Mouse (Mus musculus): ENCODE measurements around the gene Vgll4.
"Not testable (repeated sequence)": the region's sequence is repeated elsewhere in the genome, so short reads cannot be mapped to it uniquely, and the experiment has no call there.

The Vgll4 gene

GRCm38 (mm10) chr6:114936941-114937313 lies 32.9 kb downstream of the Vgll4 start:
- DNase-seq (ENCODE audit: low spot score), result no peak

GRCm38 (mm10) chr6:114936297-114936940 lies 33.4 kb downstream of the Vgll4 start:
- DNase-seq (ENCODE audit: low spot score), result no peak

- no peak for DNase-seq (ENCODE audit: low spot score)
Measured at GRCm38 (mm10) chr6:114935362-114935761, 34.4 kb downstream of the Vgll4 start.

GRCm38 (mm10) chr6:114934045-114934444 lies 35.7 kb downstream of the Vgll4 start:
- DNase-seq (ENCODE audit: low spot score), result no peak

GRCm38 (mm10) chr6:114932991-114933392 lies 36.8 kb downstream of the Vgll4 start:
- no peak for DNase-seq (ENCODE audit: low spot score)

GRCm38 (mm10) chr6:114932116-114932500 lies 37.7 kb downstream of the Vgll4 start:
- no peak for DNase-seq (ENCODE audit: low spot score)

GRCm38 (mm10) chr6:114931212-114932115 lies 38.3 kb downstream of the Vgll4 start:
- no peak for DNase-seq (ENCODE audit: low spot score)

- DNase-seq (ENCODE audit: low spot score), result no peak
Measured at GRCm38 (mm10) chr6:114930646-114931045, 39.1 kb downstream of the Vgll4 start.

GRCm38 (mm10) chr6:114930038-114930591 lies 39.7 kb downstream of the Vgll4 start:
- DNase-seq (ENCODE audit: low spot score), result no peak

- DNase-seq (ENCODE audit: low spot score), result no peak
Measured at GRCm38 (mm10) chr6:114929346-114929745, 40.4 kb downstream of the Vgll4 start.

GRCm38 (mm10) chr6:114928462-114928861 lies 41.3 kb downstream of the Vgll4 start:
- DNase-seq (ENCODE audit: low spot score), result peak; percentile 80

- no peak for DNase-seq (ENCODE audit: low spot score)
Measured at GRCm38 (mm10) chr6:114927400-114927799, 42.4 kb downstream of the Vgll4 start.

GRCm38 (mm10) chr6:114926369-114927157 lies 43.2 kb downstream of the Vgll4 start:
- DNase-seq (ENCODE audit: low spot score), result peak; percentile 72

- DNase-seq (ENCODE audit: low spot score), result no peak
Measured at GRCm38 (mm10) chr6:114925196-114925595, 44.6 kb downstream of the Vgll4 start.

- not testable (repeated sequence) for DNase-seq (ENCODE audit: low spot score)
Measured at GRCm38 (mm10) chr6:114922355-114923096, 47.3 kb downstream of the Vgll4 start.

- DNase-seq (ENCODE audit: low spot score), result peak; percentile 83
Measured at GRCm38 (mm10) chr6:114921632-114922354, 48.0 kb downstream of the Vgll4 start.

GRCm38 (mm10) chr6:114920523-114921445 lies 49.0 kb downstream of the Vgll4 start:
- no peak for DNase-seq (ENCODE audit: low spot score)

GRCm38 (mm10) chr6:114919670-114920313 lies 50.0 kb downstream of the Vgll4 start:
- DNase-seq (ENCODE audit: low spot score), result no peak

GRCm38 (mm10) chr6:114918994-114919393 lies 50.8 kb downstream of the Vgll4 start:
- no peak for DNase-seq (ENCODE audit: low spot score)
